Mouse (Mus musculus): ENCODE results near the gene Mfsd12.

- TF ChIP-seq CTCF (IDR thresholded peaks at IDR 0.05; ENCODE audit: borderline replicate concordance, extremely low read depth, insufficient read depth, insufficient read length) (peak; percentile 77), POLR2A (IDR thresholded peaks at IDR 0.05; ENCODE audit: borderline replicate concordance, extremely low read depth, insufficient read depth, insufficient read length, poor library complexity, severe bottlenecking) (no peak)
Measured at GRCm38 (mm10) chr10:81341333-81341949, 15.8 kb upstream of the Mfsd12 start.

All from brain, embryonic 14.5 days (tissue).